Mouse (Mus musculus): ENCODE measurements at regions not wholly inside any gene's neighbourhood (a gene's known extent, or its start where the extent isn't known, plus 50 kb on each side); places are given as distances from the start of the nearest gene placed in this dataset.
A peak's percentile ranks its signal among the peaks of the same experiment; 100 is the strongest.
"Not testable (repeated sequence)": the region's sequence is repeated elsewhere in the genome, so short reads cannot be mapped to it uniquely, and the experiment has no call there.

DNA sequence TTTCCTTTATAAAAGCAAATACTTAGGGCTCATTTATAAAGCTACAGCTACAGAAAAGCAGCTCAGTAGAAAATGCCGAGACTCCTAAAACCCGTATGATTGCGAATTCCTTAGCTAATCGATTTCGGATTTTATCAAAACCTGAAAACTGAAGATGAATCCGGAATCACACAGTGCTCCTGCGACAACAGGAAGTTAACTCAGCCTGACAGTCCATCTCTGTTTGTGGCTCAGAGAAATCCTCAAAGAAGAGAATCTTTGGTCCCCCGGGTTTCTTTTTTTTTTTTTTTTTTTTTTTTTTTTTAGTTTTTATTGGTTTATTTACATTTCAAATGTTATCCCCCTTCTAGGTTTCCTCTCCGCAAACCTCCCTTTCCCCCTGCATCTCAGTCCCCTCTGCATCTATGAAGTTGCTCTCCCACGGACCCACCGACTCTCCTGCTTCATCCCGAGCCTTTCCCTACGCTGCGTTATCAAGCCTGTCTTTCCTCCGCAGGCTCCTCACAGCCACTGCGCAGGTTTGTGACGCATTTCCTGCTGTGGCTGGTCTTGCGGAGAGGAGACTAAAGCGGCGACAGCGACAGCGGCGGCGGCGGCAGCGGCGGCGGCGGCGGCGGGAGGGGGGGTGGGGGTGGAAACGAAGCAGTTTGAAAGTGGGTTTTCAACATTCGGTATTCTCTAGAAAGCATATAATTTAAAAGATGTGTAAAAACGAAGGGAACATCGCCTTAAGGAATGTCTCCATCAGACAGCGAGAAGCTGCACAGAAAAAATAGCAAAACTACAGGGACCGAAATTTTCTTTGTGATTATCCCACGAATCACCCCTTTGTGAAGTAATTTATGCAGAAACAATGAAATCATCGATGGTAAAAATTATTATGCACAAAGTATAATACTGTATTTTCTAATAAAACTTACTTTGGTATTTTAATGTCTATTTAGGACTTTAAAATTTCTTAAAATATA is 352.3 kb upstream of the Snrpn start:
- H3K36me3 ChIP-seq (ENCODE audit: control insufficient read depth, insufficient read depth, low read length, poor library complexity, severe bottlenecking); H3K9me3 ChIP-seq (ENCODE audit: control insufficient read depth, insufficient read depth, low read depth, low read length); H3K4me1 ChIP-seq (ENCODE audit: control insufficient read depth in 2 of 2, insufficient read depth in 2 of 2, low read length in 2 of 2, poor library complexity in 1 of 2); H3K27ac ChIP-seq (ENCODE audit: insufficient read depth, low read depth, low read length, poor library complexity, severe bottlenecking); in situ Hi-C loops (cut with MboI; ENCODE audit: low sequenced_read_pairs in 2 of 2, unreplicated experiment in 2 of 2); H3K9ac ChIP-seq (ENCODE audit: insufficient read depth, low read depth, low read length, poor library complexity, severe bottlenecking): not testable (repeated sequence)
- DNase-seq (ENCODE audit: low read depth, low spot score): peak; percentile 15
- peak overlapping the region in 1 of 2 experiments; percentile 42; a peak in 3 of 4 replicates for H3K4me3 ChIP-seq (ENCODE audit: insufficient read depth in 1 of 2, low read depth in 1 of 2, low read length in 2 of 2, poor library complexity in 1 of 2, severe bottlenecking in 1 of 2)

DNA sequence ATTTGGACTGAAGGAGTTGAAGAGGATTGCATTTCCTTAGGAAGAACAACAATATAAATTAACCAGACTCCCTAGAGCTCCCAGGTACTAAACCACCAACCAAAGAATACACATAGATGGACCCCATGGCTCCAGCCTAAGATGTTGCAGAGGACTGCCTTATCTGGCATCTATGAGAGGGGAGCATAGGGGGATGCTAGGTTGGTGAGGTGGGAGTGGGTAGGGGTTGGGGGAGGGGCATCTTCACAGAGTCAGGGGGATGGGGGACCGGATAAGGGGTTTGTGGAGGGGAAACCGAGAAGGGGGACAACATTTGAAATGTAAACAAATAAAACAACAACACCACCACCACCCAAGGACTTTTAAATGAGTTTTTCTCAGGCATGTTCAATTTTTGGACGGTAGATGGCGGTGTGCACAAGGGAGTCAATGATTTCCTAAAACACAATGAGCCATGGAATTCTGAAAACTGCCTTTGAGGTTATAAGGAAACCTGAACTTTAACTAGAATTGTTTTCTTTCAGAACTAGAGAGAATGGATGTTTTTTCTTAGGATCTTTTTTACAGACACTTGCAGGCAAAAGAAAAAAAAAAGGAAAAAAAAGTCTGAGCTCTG is 347.9 kb upstream of the Snrpn start:
- H3K9me3 ChIP-seq (ENCODE audit: control insufficient read depth, insufficient read depth, low read depth, low read length); H3K9ac ChIP-seq (ENCODE audit: insufficient read depth, low read depth, low read length, poor library complexity, severe bottlenecking); H3K4me3 ChIP-seq (ENCODE audit: insufficient read depth in 1 of 2, low read depth in 1 of 2, low read length in 2 of 2, poor library complexity in 1 of 2, severe bottlenecking in 1 of 2); H3K27ac ChIP-seq (ENCODE audit: insufficient read depth, low read depth, low read length, poor library complexity, severe bottlenecking); DNase-seq (ENCODE audit: low read depth, low spot score); H3K36me3 ChIP-seq (ENCODE audit: control insufficient read depth, insufficient read depth, low read length, poor library complexity, severe bottlenecking); H3K4me1 ChIP-seq (ENCODE audit: control insufficient read depth in 2 of 2, insufficient read depth in 2 of 2, low read length in 2 of 2, poor library complexity in 1 of 2): not testable (repeated sequence)
- in situ Hi-C loops (cut with MboI; ENCODE audit: low sequenced_read_pairs in 2 of 2, unreplicated experiment in 2 of 2): loop anchor here in 1 of 2 experiments (10.0 kb wide), 1 partner anchor 103 kb away; no protein-coding TSS in a partner anchor

DNA sequence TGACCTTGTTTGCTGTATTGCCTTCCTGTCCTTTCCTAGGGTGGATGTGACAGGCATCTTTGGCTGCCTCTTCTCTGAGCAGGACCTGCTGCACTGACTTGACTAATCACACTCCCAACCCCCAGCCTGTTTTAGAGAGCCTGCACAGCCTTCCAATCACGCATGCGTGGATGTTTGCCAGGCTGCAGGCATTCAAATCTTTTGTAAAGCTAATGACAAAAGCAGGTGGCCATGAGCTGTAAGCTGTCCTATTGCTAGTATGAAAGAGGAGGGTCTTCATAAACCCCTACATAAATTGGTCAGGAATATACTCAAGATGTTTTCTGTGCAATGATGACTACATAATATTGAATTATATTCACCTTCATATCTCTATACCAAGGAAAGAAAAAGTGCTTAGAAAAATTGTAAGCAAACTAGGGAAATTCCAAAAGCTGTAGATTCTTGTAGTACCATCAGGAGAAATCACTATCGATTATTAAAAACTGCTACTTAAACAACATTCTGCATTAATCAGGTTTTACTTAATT is 310.1 kb upstream of the Snrpn start:
- H3K27ac ChIP-seq (ENCODE audit: insufficient read depth, low read depth, low read length, poor library complexity, severe bottlenecking); H3K4me1 ChIP-seq (ENCODE audit: control insufficient read depth in 2 of 2, insufficient read depth in 2 of 2, low read length in 2 of 2, poor library complexity in 1 of 2); H3K36me3 ChIP-seq (ENCODE audit: control insufficient read depth, insufficient read depth, low read length, poor library complexity, severe bottlenecking); H3K9ac ChIP-seq (ENCODE audit: insufficient read depth, low read depth, low read length, poor library complexity, severe bottlenecking); in situ Hi-C loops (cut with MboI; ENCODE audit: low sequenced_read_pairs in 2 of 2, unreplicated experiment in 2 of 2); H3K4me3 ChIP-seq (ENCODE audit: insufficient read depth in 1 of 2, low read depth in 1 of 2, low read length in 2 of 2, poor library complexity in 1 of 2, severe bottlenecking in 1 of 2); DNase-seq (ENCODE audit: low read depth, low spot score); H3K9me3 ChIP-seq (ENCODE audit: control insufficient read depth, insufficient read depth, low read depth, low read length): not testable (repeated sequence)

DNA sequence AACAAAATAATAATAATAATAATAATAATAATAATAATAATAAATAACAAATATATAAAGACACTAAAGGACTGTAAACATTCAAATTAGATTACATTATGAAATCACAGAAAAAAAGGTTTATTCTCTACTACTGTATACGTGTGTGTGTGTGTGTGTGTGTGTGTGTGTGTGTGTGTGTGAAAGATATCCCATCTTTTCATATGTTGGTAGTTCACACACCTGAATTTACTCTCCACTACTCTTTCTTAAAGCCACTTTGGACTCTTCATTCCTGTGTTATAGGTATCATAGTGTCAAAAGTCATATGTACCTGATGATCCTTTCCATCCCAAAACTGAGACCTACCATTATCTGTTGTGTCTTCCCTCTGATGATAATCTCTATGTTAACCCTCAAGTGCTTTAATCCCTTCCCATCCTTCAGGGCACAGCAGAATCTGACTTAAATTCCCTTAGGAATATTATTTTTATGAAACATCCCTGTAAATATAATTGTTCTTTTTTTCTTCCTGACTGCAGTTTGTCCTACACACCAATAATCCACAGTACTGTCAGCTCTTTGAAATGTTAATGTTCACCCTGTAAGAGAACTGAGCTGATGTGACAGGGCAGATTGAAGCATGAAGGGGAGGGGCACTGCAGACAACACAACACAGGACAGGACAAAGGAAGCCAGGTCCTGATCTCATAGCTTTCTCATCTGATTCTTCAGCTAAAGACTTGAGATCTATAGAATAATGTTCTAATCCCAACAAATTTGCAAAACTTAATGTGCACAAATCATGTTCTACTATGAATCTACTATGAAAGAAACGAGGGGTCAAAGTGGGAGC is 309.4 kb upstream of the Snrpn start:
- H3K4me3 ChIP-seq (ENCODE audit: insufficient read depth in 1 of 2, low read depth in 1 of 2, low read length in 2 of 2, poor library complexity in 1 of 2, severe bottlenecking in 1 of 2); in situ Hi-C loops (cut with MboI; ENCODE audit: low sequenced_read_pairs in 2 of 2, unreplicated experiment in 2 of 2); H3K9me3 ChIP-seq (ENCODE audit: control insufficient read depth, insufficient read depth, low read depth, low read length); H3K36me3 ChIP-seq (ENCODE audit: control insufficient read depth, insufficient read depth, low read length, poor library complexity, severe bottlenecking); H3K27ac ChIP-seq (ENCODE audit: insufficient read depth, low read depth, low read length, poor library complexity, severe bottlenecking); H3K9ac ChIP-seq (ENCODE audit: insufficient read depth, low read depth, low read length, poor library complexity, severe bottlenecking); DNase-seq (ENCODE audit: low read depth, low spot score); H3K4me1 ChIP-seq (ENCODE audit: control insufficient read depth in 2 of 2, insufficient read depth in 2 of 2, low read length in 2 of 2, poor library complexity in 1 of 2): not testable (repeated sequence)

DNA sequence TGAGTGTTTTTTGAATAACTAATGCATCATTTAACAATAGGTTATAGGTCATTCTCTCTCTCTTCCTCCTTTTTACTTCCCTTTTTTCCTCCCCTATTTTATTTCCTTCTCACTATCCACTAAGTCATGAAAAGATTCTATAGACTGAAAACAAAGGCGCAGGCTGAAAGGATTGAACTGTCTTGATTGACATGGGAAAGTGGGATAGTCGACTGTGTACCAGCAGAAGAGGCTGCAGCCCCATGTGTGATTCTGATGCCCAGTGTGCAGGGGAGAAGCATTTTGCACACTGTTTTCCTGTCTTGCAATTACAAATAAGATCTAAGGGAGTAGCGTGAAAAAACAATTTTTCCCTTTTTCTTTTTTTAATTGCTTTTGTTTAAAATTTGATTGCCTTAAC is 298.8 kb upstream of the Snrpn start:
- Histone ChIP-seq H3K36me3 (ENCODE audit: control insufficient read depth, insufficient read depth, low read length, poor library complexity, severe bottlenecking) (no peaks in the 10 kb centered on the region), H3K4me1 (ENCODE audit: control insufficient read depth in 2 of 2, insufficient read depth in 2 of 2, low read length in 2 of 2, poor library complexity in 1 of 2) (no peaks in the 10 kb centered on the region), H3K9me3 (ENCODE audit: control insufficient read depth, insufficient read depth, low read depth, low read length) (no peaks in the 10 kb centered on the region), H3K27ac (ENCODE audit: insufficient read depth, low read depth, low read length, poor library complexity, severe bottlenecking) (no peak overlapping the region), H3K9ac (ENCODE audit: insufficient read depth, low read depth, low read length, poor library complexity, severe bottlenecking) (no peak overlapping the region), H3K4me3 (ENCODE audit: insufficient read depth in 1 of 2, low read depth in 1 of 2, low read length in 2 of 2, poor library complexity in 1 of 2, severe bottlenecking in 1 of 2) (no peak overlapping the region)
- no peak for TF ChIP-seq HCFC1 (IDR thresholded peaks at IDR 0.05; ENCODE audit: borderline replicate concordance, insufficient read depth, low read length)
- no peak for TF ChIP-seq ZNF384 (IDR thresholded peaks at IDR 0.05; ENCODE audit: low read depth, low read length)
- TF ChIP-seq ZC3H11A (IDR thresholded peaks at IDR 0.05; ENCODE audit: borderline replicate concordance, low read depth, low read length): no peak
- no peak for TF ChIP-seq CHD2 (IDR thresholded peaks at IDR 0.05; ENCODE audit: low read depth, low read length)
- TF ChIP-seq MAFK (IDR thresholded peaks at IDR 0.05; ENCODE audit: insufficient read depth, low read depth, low read length): no peak
- DNase-seq (ENCODE audit: low read depth, low spot score): no peak
- in situ Hi-C loops (cut with MboI; ENCODE audit: low sequenced_read_pairs in 2 of 2, unreplicated experiment in 2 of 2): no loop called here

Data from ES-E14 (cell line).